Mouse (Mus musculus) limb, embryonic 10.5 days (tissue): ENCODE measurements around the gene Erp27. TPM values are rescaled to one million over a fixed set of nuclear protein-coding genes. Genes with fewer than 3 reads are reported as not detected.
"Not testable (repeated sequence)": the region's sequence is repeated elsewhere in the genome, so short reads cannot be mapped to it uniquely, and the experiment has no call there.

Experiments
- DNase-seq: peaks from one replicate; pipeline ENCODE4 v3.0.0-alpha.2; 2017; ENCODE audit warnings: low spot score
- H3K27ac ChIP-seq: fragments of 300-500 bp; sonication (generic); 2 replicates; pipeline ENCODE4 v1.5.1; 2016; ENCODE audit warnings: mild to moderate bottlenecking
- H3K27me3 ChIP-seq: fragments of 300-500 bp; sonication (generic); 2 replicates; pipeline ENCODE4 v1.6.1; 2016; ENCODE audit warnings: low read depth, mild to moderate bottlenecking; ENCODE audit not compliant: poor library complexity, severe bottlenecking
- H3K36me3 ChIP-seq: fragments of 300-500 bp; sonication (generic); 2 replicates; pipeline ENCODE4 v1.6.1; 2016; ENCODE audit warnings: mild to moderate bottlenecking, moderate library complexity
- H3K4me1 ChIP-seq: fragments of 300-500 bp; sonication (generic); 2 replicates; pipeline ENCODE4 v1.6.1; 2016
- H3K4me3 ChIP-seq: fragments of 300-500 bp; sonication (generic); 2 replicates; pipeline ENCODE4 v1.5.1; 2016; ENCODE audit warnings: mild to moderate bottlenecking, moderate library complexity
- H3K9me3 ChIP-seq: fragments of 300-500 bp; sonication (generic); replicated peaks from 2 replicates; pipeline ENCODE4 v1.6.1; 2016; ENCODE audit warnings: mild to moderate bottlenecking
- WGBS: fragments of 180-500 bp; shearing (Covaris S2); methylation state at CpG from one replicate; pipeline ENCODE4 v1.1.7; 2016; 5-methylcytosine and 5-hydroxymethylcytosine counted together
- polyA plus RNA-seq: library from polyadenylated mRNA; unstranded; fragments of >200 nt; fragmentation: Nextera tagmentation; extraction: Ambion mirVana; gene quantifications from 2 replicates; pipeline ENCODE4 v1.2.1, GENCODE M21; 2016

Gene Erp27
- polyA plus RNA-seq, 1 experiment from 2014 or later, result 0.15 TPM

DNA sequence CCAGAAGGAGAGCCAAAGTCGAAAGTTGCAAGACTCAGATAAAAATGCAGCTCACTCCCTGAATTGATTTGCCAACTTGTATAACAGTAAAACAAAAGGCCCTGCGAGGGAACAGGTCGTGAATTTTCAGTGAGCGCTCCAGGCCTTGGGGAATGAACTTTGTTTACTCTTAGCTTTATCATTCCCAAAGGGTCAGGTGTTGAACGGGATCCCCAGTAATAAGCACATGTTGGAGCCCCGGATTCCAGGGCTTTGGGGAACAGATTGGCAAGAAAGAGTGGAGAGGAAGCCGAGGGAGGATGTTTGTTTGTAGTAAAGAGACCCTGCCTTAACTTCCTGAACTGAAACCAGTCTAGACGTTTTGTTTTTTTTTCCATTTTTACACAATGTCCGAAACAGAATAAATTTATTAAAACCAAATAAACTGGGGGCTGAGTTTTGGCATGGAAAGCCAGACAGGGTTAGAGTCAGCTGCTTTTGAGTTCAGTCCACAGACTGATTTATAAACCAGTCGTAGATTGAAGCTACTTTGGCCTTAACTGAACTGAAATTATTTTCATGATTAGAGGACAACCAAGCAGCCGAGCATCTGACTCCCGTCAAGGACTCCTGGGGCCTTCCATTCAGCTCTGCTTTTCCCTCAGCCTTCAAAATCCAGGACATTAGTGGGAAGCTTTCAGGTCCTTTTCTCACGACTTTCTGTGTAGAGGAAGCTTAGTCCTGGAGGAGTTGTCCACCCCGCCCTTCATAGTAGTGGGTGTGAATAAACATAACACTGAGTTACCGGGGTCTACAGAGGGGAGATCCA is 27.2 kb downstream of the Erp27 start:
- H3K27ac ChIP-seq, result no peak overlapping the region
- H3K4me1 ChIP-seq, result peaks cover 8% of the 10 kb centered on the region; the same call in 1 of the 2 replicates
- 74% methylated on average over 15 of the region's 15 CpGs for WGBS
- no peaks in the 10 kb centered on the region for H3K36me3 ChIP-seq
- DNase-seq, result no peak
- no peaks in the 10 kb centered on the region for H3K9me3 ChIP-seq
- H3K4me3 ChIP-seq, result no peak overlapping the region
- H3K27me3 ChIP-seq, result no peaks in the 10 kb centered on the region

DNA sequence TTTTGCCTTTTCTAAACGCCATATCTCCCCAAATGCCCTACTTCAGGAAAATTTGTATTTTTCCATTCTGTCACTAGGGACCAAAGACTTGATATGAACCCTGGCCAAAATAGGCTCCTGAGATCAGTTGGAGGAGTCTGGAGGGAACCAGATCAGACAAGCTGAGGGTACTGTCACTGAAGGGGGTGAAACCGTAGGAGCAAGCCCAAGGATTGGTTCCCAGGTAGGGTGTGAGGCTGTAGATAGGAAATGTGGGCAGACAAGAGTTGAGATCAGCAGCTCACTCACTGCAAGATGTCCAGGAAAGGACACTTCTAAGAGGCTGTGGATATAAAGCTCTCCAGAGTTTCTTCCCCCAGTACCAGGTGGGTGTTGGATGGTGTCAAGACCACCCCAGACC is 30.0 kb downstream of the Erp27 start:
- no peaks in the 10 kb centered on the region for H3K36me3 ChIP-seq
- H3K27me3 ChIP-seq, result no peaks in the 10 kb centered on the region
- H3K4me3 ChIP-seq, result no peak overlapping the region
- 80% methylated on average over 2 of the region's 2 CpGs for WGBS
- no peak overlapping the region for H3K27ac ChIP-seq
- peaks cover 4% of the 10 kb centered on the region; the same call in 1 of the 2 replicates for H3K4me1 ChIP-seq
- H3K9me3 ChIP-seq, result no peaks in the 10 kb centered on the region
- no peak for DNase-seq

DNA sequence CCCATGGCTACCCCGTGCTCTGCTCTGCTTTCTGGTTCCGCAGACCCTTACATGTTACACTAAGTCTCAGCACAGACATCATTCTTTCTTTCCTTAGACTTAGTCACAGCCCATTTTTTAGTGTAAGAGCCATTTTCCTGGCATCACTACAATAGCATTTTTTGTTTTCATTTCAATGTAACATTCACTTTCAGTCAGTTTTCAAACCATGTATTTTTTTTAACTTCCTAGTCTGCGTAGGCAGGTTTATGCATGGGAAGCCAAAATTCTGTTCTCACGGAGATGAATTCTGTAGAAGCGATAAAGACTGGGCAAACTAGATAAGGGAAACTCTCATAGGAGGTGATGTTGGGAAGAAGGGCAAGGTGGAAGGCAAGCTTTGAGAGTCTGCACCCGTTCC is 32.4 kb downstream of the Erp27 start:
- Histone ChIP-seq H3K36me3 (no peaks in the 10 kb centered on the region), H3K9me3 (no peaks in the 10 kb centered on the region), H3K4me1 (no peaks in the 10 kb centered on the region), H3K4me3 (no peak overlapping the region), H3K27me3 (no peaks in the 10 kb centered on the region), H3K27ac (no peak overlapping the region)
- no peak for DNase-seq
- WGBS, result 95% methylated on average over 6 of the region's 6 CpGs

DNA sequence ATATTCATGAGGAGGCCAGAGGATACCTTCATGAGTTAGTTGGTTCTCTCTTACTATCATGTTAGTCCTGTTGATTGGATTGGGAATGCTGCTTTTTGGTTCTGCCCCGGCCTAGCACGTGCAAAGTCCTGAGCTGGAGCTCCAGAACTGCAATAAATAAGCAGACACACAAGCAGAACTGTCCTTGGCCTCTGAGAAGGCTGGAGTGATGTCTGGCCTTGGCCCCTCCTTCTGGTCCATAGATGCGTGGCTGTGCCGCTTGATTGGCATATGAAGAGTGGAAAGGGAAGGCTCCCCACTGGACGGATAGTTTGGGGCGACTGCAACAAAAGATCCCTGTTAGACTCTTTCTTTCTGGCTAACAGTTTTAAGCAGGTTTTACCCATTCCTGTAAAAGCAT is 32.9 kb downstream of the Erp27 start:
- no peak for DNase-seq
- 90% methylated on average over 6 of the region's 6 CpGs for WGBS
- no peak overlapping the region for H3K4me3 ChIP-seq
- H3K27ac ChIP-seq, result no peak overlapping the region
- H3K27me3 ChIP-seq, result no peaks in the 10 kb centered on the region
- H3K9me3 ChIP-seq, result no peaks in the 10 kb centered on the region
- H3K36me3 ChIP-seq, result no peaks in the 10 kb centered on the region
- no peaks in the 10 kb centered on the region for H3K4me1 ChIP-seq

DNA sequence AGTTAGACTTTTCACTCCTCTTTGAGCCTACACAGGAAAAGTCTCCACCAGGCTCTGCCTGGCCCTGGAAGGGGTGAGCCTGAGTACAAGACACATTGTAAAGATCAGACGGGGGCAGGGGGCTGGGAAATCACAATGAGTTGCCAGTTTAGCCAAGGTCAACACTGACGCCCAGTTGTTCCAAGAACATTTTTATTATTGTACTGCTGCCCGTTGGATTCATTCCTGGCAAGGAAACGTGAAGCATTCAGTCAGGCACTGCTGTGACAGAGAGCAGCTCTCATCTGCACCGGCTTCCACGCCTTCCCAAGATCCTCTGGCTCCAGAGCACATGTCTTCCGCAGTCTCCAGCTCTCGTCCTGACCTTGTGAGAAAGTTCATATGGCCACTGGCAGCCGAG is 34.1 kb downstream of the Erp27 start:
- no peak overlapping the region for H3K4me3 ChIP-seq
- no peak overlapping the region for H3K27ac ChIP-seq
- no peaks in the 10 kb centered on the region for H3K9me3 ChIP-seq
- no peak for DNase-seq
- H3K36me3 ChIP-seq, result no peaks in the 10 kb centered on the region
- H3K4me1 ChIP-seq, result no peaks in the 10 kb centered on the region
- WGBS, result 78% methylated on average over 9 of the region's 9 CpGs
- no peaks in the 10 kb centered on the region for H3K27me3 ChIP-seq

DNA sequence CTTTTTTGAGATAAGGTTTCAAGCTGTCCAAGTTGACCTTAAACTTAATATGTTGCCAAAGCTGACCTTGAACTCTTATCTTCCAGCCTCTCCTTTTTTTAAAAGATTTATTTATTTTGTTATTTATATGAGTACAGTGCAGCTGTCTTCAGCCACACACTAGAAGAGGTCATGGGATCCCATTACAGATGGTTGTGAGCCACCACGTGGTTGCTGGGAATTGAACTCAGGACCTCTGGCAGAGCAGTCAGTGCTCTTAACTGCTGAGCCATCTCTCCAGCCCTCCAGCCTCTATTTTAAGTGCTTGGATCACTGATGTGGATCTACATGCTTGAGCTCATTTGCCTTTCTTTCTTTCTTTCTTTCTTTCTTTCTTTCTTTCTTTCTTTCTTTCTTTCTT is 37.2 kb downstream of the Erp27 start:
- not testable (repeated sequence) for DNase-seq, H3K27me3 ChIP-seq, H3K27ac ChIP-seq, H3K4me3 ChIP-seq, H3K36me3 ChIP-seq, H3K9me3 ChIP-seq, H3K4me1 ChIP-seq
- 63% methylated on average over 1 of the region's 1 CpGs for WGBS

DNA sequence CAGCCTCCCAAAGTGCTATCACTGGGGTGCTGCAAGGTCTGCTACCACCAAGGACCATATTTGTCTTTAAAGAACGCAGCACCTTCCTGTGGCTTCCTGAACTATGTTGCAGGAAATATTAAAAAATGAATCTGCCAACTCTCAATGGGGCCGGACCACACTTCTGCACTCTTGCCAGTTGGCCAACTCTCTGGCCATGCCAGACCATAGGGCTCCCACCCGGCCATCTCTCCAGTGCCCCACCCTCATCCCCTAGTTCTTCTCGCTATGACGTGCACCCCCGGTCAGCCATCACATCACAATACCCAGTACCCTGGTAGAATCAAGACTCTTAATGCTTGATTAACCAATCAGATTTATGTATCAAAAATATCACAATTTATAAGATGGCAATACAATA is 38.0 kb downstream of the Erp27 start:
- H3K36me3 ChIP-seq, result no peaks in the 10 kb centered on the region
- no peaks in the 10 kb centered on the region for H3K4me1 ChIP-seq
- 95% methylated on average over 6 of the region's 6 CpGs for WGBS
- no peaks in the 10 kb centered on the region for H3K9me3 ChIP-seq
- H3K27me3 ChIP-seq, result no peaks in the 10 kb centered on the region
- DNase-seq, result no peak
- no peak overlapping the region for H3K4me3 ChIP-seq
- no peak overlapping the region for H3K27ac ChIP-seq

DNA sequence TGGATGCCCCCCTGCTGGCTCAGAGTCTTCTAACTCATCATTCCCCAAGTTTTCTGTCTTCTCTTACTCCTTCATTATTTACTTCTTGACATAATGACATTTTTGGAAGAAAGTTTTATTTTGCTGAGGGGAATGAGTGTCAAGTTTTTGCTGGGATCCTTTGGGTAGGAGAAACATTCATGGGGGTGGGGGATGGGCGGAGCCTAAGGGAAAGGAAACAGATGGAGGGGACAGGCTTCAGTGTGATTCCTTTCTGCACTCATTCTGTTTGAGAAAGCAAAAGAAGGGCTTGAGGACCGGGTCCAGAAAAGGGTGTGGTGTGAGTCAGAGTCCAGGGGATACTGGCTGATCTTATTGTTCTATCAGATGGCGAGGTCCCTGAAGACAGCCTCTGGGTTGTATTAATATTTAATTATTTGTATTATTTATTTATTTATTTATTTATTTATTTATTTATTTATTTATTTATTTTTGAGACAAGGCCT is 38.5 kb downstream of the Erp27 start:
- Histone ChIP-seq H3K27me3 (no peaks in the 10 kb centered on the region), H3K36me3 (no peaks in the 10 kb centered on the region), H3K9me3 (no peaks in the 10 kb centered on the region), H3K4me1 (no peaks in the 10 kb centered on the region), H3K27ac (no peak overlapping the region), H3K4me3 (no peak overlapping the region)
- WGBS, result 88% methylated on average over 3 of the region's 3 CpGs
- DNase-seq, result no peak

DNA sequence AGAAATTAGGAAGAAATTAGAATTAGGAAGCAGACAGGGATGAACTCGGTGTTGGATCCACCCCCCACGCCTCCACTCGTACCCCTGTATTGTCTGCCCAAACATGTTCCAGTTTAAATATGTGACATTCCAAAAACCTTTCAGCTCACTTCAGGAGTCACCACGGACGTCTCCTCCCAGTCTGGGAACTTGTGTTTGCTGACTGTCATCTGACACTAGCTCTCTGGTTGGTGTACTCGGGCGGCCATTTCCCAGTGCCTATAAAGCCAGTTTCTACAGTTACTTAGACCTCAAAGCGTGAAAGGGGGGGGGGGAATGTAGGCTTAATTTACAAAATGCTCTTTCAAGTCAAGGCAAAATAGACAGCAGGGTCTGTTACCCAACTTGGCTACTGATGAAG is 40.3 kb downstream of the Erp27 start:
- Histone ChIP-seq H3K4me1 (no peaks in the 10 kb centered on the region), H3K4me3 (no peak overlapping the region), H3K27ac (no peak overlapping the region), H3K36me3 (no peaks in the 10 kb centered on the region), H3K9me3 (no peaks in the 10 kb centered on the region), H3K27me3 (no peaks in the 10 kb centered on the region)
- 67% methylated on average over 8 of the region's 8 CpGs for WGBS
- no peak for DNase-seq

DNA sequence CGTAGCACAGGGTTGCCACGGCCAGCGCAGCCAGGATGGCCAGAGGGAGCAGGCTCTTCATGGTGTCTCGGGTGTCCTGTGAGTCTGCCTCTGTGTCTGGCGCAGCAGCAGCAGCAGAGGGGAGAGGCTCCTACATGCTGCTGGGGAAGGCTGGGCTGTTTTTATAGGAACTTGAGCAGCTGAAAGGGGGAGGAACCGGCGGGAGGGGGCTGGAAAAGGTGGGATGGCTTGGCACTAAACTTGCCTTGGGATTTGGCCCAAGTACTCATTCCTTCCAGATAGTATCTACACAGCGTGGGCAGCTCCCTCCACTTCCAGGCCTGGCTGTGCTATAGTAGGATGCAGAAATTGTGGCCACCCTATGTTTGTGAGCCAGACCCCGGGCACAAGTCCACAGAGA is 46.3 kb downstream of the Erp27 start, which contains the start of gene Mgp:
TSS of gene Mgp (minus strand) at position 154 of the 400 bp plus-strand sequence.
- H3K9me3 ChIP-seq, result no peaks in the 10 kb centered on the region
- no peak for DNase-seq
- peak within 1 kb of the TSS; percentile 53; the same call in 1 of the 2 replicates for H3K27ac ChIP-seq
- peak within 1 kb of the TSS; percentile 7; the same call in 1 of the 2 replicates for H3K4me3 ChIP-seq
- H3K4me1 ChIP-seq, result peaks cover 8% of the 10 kb centered on the region
- no peaks in the 10 kb centered on the region for H3K36me3 ChIP-seq
- H3K27me3 ChIP-seq, result no peaks in the 10 kb centered on the region
- 36% methylated on average over 9 of the region's 9 CpGs for whole genome bisulfite sequencing

DNA sequence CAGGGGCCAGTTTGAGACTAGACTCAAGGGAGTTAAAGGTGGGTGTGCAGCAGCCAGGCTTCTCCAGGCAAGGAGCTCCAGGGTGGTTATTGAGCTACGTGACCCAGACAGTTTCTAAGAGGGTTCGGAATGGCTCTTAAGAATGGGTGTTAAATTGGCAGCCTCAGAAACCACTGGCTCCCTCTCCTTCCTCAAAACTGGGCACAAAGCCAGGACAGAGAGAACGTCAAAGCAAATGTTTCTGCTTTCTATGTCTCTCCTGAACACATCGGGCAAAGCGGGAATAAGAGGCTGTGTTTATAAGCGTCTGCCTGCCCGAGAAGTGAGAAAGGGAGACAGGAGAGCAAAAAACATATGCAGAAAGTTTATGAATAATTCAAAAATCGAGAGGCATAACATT is 47.4 kb downstream of the Erp27 start:
- H3K4me1 ChIP-seq, result peaks cover 8% of the 10 kb centered on the region
- H3K4me3 ChIP-seq, result no peak overlapping the region
- no peak overlapping the region for H3K27ac ChIP-seq
- WGBS, result 86% methylated on average over 8 of the region's 8 CpGs
- no peak for DNase-seq
- no peaks in the 10 kb centered on the region for H3K36me3 ChIP-seq
- no peaks in the 10 kb centered on the region for H3K27me3 ChIP-seq
- no peaks in the 10 kb centered on the region for H3K9me3 ChIP-seq

DNA sequence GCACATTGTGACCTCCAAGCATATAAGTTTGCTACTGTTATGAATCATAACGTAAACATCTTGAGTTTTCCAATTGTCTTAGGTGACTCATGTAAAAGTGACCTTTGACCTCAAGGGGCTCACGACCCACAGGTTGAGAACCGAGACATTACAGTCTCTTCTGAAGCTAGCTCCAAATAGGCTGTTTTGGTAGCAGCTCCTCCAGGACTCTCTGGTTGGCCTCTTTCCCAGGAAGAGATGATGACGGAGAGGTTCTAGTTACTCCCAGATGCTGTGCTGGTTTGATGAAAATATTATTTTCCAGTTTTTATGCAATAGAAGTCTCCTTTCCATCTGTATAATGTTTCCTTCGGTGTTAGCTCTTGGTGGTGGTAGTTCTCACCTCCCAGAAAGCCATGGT is 53.1 kb downstream of the Erp27 start:
- Histone ChIP-seq H3K27me3 (no peaks in the 10 kb centered on the region), H3K4me1 (0 out of 2 replicates have a peak, but pooled peaks cover 4% of the 10 kb centered on the region), H3K36me3 (no peaks in the 10 kb centered on the region), H3K4me3 (no peak overlapping the region), H3K9me3 (no peaks in the 10 kb centered on the region), H3K27ac (no peak overlapping the region)
- no peak for DNase-seq
- 85% methylated on average over 5 of the region's 5 CpGs for WGBS

DNA sequence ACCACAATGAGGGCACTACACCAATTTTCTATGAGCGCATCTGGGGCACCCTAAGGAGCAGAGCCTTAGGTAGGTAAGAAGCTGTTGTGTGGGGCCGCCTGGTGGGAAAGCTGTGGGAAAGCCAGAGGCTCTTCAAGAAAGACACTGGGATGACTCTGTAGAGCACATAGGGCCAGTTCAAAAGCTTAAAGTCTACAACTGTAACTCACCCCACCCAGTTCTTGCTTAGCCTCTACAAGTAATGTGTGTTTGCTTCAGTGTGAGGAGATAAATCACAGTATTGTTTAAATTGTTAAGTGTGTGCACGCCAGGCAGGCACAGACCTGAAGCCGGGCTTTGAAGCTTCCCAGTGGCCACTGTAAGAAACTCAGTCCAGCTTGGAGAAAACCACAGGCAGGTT is 55.8 kb downstream of the Erp27 start:
- Histone ChIP-seq H3K36me3 (no peaks in the 10 kb centered on the region), H3K4me3 (no peak overlapping the region), H3K4me1 (0 out of 2 replicates have a peak, but pooled peaks cover 4% of the 10 kb centered on the region), H3K27me3 (no peaks in the 10 kb centered on the region), H3K27ac (no peak overlapping the region), H3K9me3 (no peaks in the 10 kb centered on the region)
- 70% methylated on average over 4 of the region's 4 CpGs for WGBS
- no peak for DNase-seq
